Mouse (Mus musculus): ENCODE data around the gene Cyp2c70.
"Not testable (repeated sequence)": the region's sequence is repeated elsewhere in the genome, so short reads cannot be mapped to it uniquely, and the experiment has no call there.

Gene Cyp2c70

DNA sequence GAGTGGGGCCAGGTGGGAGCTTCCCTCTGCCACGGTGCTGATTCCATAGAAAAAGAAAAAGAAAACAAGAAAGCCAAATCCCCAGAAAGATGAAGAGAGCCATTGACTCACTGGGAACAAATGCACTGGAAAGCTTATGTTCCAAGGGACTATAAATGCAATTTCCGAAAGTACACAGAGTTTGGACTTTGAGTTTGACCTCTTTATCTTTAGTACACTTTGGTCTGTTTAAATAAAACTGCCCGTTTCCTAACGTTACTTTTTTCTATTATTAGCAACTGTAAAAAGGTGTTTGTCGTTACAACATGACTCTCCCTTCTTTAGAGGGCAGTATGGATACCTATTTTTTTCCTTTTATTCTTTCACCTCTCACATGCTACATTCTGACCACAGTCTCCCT, at the start of gene Cyp2c70:
Gene Cyp2c70 (minus strand): TSS at position 174 of the 400 bp plus-strand sequence.
- DNase-seq, result no peak

- DNase-seq, result no peak
Measured at GRCm38 (mm10) chr19:40232560-40232959, 45.4 kb upstream of the Cyp2c70 start.

DNA sequence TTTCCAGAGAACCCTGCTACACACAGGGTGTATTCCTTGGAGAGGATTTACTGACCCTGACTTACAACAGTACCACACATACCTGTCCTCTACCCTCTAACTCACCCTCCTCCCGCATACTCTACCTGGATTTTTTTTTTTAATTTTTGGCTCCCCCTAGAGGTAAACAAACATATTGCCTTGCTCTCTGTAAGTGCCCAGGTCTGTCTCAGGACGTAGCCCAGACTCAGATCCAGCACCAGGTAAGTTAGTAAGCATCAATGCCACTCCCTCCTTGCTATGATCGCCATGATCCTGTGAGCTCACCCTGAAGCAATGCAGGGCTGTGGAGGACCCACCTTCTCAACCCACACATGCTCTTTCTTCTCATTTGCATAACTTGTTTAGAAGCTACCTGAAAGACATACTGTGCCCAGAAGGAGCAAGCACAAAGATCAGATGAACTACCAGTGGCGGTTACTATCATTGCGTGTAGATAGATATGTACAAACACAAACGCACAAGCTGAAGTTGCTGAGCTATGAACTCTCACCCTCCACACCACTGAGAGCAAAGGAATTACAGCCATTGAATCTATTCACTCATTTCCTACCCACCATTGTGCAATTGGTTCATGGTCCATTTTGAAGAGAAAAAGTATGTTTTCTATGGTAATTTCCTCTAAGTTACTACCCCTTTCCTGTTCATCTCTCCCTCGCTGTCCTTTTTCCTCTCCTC, 44.9 kb upstream of the Cyp2c70 start:
- DNase-seq, result no peak

DNA sequence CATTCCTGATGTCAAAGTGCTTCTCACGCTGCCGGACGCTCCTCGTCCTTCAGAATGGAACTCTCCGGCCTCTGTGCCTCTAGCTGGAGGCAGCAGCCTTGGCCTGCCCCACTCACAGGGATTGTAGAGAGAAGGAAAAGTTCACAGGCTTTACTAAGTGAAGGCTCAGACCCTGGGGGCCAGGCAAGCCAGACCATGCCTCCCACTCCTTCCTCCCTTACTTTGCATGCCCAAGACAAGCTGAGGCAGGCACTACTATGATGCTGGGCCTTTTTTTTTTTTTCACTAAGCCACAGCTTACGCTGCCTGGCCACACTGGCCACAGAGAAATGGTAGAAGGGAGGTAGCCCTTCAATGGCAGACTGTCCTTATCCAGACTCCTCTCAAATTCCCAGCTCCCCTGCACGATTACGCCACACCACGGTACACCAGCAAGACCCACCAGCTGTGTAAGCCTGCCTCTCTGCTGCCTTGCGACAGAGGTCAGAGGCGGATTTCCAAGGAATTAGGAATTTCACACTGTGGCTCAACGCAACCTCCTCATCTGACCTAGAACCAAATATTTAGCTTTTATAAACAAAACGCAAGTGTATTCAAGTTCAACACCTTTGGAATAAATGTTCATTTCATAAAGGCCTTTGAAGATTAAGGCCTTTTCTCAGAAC, 44.1 kb upstream of the Cyp2c70 start:
- DNase-seq, result no peak

DNA sequence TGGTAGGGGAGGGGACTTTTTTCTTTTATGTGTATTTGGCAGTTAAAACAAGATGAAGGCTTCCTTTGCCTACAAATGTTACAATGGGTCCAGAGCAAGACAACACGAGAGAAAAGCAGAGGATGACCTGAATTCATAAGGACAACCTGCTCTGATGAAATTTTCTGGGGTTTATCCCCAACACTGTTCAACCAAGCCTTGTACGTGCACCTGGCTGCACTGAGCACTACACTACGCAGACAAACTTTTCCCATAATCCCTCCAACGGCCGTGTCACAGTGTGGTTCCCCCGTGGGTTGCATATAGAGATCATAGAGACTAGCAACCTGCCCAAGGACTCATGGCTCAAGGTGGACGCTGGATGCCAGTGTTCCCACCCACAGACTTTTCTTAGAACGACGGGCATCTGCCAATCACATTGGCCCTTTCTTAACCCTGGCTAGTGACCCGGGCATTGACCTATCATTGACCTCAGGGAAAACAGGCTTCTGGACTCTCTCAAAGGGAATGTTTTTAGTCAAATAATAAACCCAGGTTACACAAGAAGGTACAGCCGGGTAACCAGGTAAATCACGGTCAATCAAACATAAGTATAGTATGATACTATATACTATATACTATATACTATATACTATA, 39.5 kb upstream of the Cyp2c70 start:
- DNase-seq, result no peak

DNA sequence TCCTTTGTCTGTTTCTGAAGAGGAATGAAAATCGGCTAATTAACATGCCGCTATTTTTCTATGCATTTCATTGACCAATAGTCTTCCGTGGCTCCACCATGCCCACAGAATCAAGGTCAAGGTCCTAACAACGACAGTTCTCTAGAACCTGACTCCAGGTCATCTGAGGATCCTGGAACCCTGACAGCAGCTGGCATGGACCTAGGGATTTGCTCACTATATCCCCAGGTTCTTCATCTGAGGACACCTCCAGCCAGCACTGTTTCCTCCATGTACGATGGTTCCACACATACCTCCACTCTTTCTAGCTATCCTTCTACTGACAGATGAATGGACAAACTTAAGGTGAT, 38.6 kb upstream of the Cyp2c70 start:
- DNase-seq, result no peak

GRCm38 (mm10) chr19:40225102-40225760, 38.1 kb upstream of the Cyp2c70 start:
- DNase-seq, result peak; percentile 14

DNA sequence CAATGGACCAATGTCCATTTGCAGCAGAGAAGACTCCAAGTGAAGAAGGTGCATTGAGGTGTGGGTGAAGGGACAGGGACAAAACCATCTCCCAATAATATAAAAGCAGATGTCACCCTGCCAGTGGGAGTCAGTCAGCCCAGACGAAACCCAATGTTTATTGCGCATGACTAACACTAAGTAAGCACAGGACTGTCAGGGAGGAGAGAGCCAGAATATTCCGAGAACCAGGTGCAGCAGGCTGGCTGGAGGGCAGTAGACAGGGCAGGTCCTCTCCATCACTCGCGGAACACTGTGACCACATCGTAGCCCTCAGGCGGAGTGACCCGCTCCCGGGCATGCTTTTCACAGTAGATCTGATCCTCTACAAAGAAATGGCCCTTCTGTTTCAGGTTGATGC, 35.2 kb upstream of the Cyp2c70 start:
- DNase-seq, result not testable (repeated sequence)

- no peak for DNase-seq
Measured at GRCm38 (mm10) chr19:40220878-40221277, 33.7 kb upstream of the Cyp2c70 start.

DNA sequence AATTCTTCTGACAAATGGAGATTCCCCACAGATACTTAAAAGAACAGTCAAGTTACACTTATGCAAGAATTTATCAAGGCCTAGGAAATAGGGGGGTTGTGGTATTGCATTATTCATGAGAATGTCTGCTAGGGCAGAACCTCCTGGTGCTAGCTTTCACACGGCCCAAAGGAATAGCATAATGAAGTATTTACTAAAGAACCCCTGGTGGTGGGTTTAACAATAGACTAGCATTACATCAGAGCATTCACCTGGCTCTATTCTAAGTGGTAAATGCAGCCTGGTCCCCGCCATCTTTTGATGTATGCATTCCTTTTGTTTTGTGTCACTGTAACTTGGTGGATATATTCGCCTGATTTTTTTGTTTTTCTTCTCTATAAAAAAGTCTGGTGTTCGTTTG, 15.8 kb upstream of the Cyp2c70 start:
- DNase-seq, result not testable (repeated sequence)

GRCm38 (mm10) chr19:40190596-40190995, 3.5 kb upstream of the Cyp2c70 start:
- no peak for DNase-seq

DNA sequence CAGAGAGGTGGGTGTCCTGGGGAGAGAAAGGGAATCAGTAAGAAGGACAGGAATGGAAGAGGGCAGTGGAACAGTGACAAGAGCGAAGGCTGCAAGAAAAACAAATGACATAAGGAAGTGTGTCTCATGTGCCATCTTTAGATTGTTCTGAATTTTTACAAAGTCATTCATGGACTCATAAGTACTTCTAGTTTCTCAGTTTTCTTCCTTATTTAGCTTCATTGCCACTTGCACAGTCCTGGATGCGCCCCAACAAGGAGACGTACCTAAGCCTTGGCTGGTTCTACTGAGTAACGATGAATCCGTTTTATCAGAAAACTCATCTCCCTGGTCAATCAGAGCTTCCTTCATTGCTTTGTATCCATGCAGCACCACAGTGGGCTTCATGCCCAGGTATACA, 3.5 kb downstream of the Cyp2c70 start:
- no peak for DNase-seq

DNA sequence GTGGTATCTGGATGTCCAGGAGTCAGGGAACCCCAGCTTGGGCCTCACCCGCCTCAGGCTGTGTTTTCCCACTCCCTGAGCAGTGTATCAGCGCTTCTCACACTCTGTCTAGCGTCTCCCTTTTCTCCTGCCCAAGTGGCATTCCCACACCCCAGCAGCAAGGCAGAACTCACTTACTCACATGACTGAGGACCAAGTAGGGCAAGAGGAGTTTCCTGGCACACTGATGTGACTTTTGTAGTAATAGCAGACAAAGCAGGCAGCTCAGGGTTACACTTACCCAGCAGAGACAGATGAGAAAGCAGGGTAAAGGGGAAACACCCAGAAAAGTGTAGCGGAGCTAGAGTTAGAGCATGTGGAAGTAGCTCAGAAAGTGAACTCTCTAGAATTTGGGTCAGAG, 8.8 kb downstream of the Cyp2c70 start:
- DNase-seq, result no peak

GRCm38 (mm10) chr19:40168391-40168790, 18.7 kb downstream of the Cyp2c70 start:
- not testable (repeated sequence) for DNase-seq

DNA sequence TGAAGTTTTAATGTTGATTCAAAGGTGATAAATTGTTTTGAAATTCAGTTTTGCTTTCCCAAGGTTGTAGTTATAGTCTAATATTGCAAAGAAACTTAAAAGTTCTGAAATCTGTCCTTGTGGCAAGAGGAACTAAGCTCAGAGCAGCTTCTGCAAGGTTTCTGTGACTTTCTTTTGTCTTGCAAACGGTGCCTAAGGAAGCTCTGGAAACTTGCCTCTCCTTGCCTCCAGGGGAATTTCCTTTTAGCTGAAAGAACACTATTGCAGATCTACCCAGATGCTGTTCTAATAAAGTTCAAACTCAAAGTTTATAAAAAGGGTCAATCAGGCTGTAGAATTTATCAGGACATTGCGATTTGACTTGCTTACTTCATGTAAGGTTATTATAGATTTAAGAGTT, 60.1 kb downstream of the Cyp2c70 start:
- DNase-seq, result not testable (repeated sequence)

- not testable (repeated sequence) for DNase-seq
Measured at GRCm38 (mm10) chr19:40125165-40125564, 62.0 kb downstream of the Cyp2c70 start.

DNA sequence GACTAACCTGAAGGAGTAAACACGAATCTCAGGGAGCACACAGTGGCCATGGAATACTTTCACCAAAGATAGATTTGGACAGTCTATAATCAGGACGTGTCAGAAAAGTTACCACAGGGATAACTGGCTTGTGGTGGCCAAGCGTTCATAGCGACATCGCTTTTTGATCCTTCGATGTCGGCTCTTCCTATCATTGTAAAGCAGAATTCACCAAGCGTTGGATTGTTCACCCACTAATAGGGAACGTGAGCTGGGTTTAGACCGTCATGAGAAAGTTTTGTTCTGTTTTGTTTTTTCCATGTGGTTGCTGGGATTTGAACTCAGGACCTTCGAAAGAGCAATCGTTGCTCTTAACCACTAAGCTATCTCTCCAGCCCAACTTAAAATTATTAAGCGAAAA, 67.5 kb downstream of the Cyp2c70 start:
- not testable (repeated sequence) for DNase-seq
